Mouse (Mus musculus) heart, adult 8-10 months (tissue): ENCODE data around the gene Gm42957. TPM values are rescaled to one million over a fixed set of nuclear protein-coding genes. Genes with fewer than 3 reads are reported as not detected.
"Not testable (repeated sequence)": the region's sequence is repeated elsewhere in the genome, so short reads cannot be mapped to it uniquely, and the experiment has no call there.

Source experiments
- DNase-seq: peaks from one replicate; pipeline ENCODE4 v3.0.0; 2022; ENCODE audit warnings: low spot score
- total RNA-seq, 4 experiments: library from RNA; stranded (reverse); gene quantifications; 2 replicates each; pipeline ENCODE4 v1.2.4; 2022

The Gm42957 gene
- total RNA-seq = under 1 TPM in 2 of 4 experiments, not detected in 2; 0.11 to 0.25 TPM

DNA sequence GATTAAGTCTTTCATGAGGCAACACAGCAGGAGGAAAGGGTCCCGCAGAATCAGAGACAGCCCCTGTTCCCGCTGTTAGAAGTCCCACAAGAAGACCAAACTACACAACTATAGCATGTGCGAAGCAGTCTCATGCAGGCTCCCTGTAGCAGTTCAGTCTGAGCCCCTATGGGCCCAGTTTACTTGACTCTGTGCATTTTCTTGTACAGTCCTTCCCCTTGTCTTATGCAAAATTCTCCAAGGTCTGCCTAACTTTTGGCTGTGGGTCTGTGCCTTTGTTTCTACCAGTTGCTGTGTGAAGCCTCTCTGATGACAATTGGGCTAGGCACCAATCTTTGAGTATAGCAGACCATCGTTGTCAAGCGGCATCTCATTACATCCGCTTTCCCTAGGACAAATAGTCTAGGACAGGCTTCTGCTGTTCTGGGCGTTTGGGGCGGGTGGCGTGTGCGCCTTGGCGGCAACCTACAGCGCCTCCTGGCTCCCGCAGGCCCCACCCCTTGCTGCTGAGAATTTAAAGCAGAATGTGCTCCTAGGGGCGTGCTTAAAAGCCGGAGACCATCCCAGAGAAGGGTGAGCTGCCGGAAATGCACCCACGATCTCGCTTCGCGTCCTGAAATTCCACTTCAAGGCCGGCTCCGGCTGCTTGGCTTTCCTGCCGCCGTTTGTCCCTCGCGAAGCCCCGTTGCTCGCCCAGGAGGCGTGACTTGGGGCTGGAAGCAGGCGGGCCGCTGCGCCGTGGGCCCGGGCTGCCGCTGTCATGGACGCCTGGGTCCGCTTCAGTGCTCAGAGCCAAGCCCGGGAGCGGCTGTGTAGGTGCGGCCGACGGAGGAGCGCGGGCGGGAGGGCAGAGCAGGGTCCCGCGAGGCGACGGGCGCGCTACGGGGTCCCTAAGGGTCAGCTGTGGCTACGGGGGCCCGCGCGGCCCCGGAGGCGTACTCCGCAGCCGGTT lies at the start of gene Gm42957, which contains the start of gene Pex11b:
Gm42957 (plus strand) TSS at position 547 of the 952 bp plus-strand sequence.
Pex11b (plus strand) TSS at position 449 of the 952 bp plus-strand sequence.
- DNase-seq = peak; percentile 91

DNA sequence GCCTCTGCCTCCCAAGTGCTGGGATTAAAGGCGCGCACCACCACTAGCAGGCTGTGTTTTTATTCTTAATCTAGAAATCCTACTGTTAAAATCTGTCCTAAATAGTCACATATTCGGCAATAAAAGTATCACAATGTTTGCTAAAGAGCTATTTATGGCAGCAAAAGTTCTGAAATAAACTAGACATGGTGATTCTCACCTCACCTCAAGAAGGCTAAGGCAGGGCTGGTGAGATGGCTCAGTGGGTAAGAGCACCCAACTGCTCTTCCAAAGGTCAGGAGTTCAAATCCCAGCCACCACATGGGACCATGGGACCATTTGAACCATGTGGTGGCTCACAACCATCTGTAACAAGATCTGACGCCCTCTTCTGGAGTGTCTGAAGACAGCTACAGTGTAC lies 44.6 kb upstream of the Gm42957 start:
- DNase-seq = no peak

DNA sequence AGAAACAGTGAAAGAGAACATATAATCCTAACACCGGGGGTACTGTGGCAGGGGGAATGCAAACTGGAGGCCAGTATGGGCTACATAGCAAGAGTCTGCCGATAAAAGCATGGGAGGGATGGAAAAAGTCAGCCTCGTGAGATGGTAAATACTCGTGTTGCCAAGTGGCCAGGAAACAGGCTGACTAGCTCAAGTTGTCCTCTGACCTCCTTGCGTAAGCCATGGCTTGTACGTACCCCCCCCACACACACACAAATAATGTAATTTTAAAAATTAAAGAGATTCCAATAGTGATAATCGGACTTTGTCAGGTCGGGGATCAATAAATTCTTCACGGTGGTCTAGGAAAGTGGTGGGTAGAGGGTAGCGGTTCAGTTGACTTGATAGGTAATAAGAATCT lies 41.9 kb upstream of the Gm42957 start:
- peak; percentile 28 for DNase-seq

DNA sequence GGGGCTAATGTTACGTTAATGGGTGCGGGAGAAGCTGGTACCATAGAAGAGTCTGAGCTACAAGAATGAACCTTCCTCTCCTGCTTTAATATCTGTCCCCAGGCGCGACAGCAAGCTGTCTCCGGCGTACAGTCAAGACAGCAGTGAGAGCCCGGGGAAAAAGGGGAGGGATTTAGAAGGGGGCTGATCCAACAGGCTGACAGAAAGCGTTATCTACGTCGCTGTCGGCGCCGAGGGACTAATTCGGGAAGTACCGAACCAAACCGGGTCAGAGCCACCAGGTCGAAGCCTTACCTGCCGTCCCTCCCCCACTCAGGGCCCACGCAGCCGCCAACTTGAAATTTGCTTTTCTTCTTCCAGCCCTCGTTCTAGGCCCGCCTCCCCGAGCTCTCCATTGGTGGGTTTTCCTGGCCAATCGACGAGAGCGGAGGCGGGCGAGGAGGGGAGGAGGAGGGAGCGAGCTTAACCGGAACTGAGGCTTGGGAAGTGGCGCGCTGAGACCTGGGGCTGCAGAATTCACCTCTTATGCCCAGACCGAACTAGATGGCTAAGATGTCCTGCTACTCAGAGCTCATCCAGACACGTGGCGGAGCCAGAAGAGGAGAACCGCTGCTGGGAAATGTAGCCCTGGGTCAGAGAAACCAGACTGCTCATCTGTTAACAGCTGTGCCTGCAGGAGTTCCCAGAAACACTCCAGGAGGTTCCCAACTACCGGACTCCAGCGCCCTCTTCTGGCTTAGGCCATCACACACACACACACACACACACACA lies 41.3 kb upstream of the Gm42957 start, which contains the start of gene Polr3gl:
Polr3gl (minus strand) TSS at position 392 of the 771 bp plus-strand sequence.
- peak; percentile 94 for DNase-seq

DNA sequence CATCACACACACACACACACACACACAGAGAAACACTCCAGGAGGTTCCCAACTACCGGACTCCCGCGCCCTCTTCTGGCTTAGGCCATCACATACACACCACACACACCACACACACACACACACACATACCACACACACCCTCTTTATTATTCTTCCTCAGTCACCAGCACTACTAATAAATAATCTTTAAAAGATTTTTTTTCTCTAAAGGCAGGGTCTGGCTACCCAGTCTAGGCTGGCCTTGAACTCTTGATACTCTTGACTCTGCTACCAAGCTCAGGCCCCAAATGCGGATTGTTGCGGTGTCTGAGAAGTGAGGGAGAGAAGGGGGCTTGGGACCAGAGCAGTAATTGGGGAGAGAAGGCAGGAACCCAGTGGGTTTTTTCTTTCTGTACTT lies 40.4 kb upstream of the Gm42957 start:
- no peak for DNase-seq

DNA sequence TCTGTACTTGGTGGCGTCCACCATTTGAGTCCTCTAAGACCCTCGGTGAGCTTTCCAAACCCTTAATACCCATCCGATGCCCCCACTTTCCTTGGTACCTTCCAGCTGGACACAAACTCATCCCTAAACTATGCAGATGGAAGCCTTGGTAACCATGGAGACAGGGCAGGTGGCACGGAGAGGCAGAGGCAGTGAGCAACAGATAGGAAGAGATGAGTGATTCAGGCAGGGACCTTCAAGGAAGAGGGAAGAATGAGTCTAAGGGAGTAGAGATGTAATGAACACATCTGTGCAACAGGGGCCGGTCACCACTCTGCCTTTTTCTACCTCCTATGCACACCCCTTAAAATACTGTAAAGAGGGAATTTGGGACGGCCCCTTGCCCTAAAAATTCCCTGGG lies 39.6 kb upstream of the Gm42957 start:
- DNase-seq = no peak

DNA sequence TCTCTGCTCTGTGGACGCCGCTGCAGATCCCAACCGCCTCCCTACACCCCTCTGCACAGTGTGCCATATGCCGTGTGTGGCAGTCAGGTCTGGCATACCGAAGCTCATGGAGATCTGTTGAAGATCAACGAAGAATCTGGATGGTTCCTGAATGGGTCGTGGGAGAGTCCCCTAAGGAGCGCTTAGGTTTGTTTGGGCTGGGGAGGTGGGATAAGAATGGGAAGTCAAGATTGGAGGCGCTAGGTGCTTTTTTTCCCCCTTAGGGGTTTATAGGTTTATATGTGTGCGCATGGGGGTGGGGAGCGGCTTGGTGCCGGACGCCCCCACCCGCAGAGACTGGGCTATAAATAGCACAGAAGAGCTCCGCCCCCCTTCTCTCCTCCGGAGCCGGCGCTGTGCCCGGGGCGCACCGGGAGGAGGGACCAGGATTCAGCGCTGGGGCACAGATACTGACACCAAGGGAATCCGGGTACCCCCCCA lies 39.0 kb upstream of the Gm42957 start, which contains the start of gene Ankrd34a:
Ankrd34a (plus strand) TSS at position 409 of the 480 bp plus-strand sequence.
- DNase-seq = peak; percentile 50

DNA sequence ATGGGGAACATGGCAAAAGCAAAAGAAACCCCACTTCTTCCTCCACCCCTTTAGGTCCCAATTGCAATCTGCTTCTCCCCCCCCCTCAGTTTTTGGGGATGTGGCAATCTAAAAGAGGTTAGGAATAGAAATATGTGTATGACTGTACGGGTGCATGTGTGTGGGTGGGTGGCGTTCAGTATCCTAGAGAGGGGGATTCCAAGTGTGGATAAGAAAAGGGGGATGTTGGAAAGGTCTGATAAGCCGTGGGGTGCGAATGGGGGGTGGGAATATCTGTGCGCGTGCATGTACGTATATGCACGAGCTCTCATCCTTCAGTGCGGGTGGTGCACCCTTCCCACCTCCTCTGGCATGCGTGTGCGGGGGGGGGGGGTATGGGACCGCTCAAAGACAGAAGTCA lies 38.4 kb upstream of the Gm42957 start:
- DNase-seq = no peak

DNA sequence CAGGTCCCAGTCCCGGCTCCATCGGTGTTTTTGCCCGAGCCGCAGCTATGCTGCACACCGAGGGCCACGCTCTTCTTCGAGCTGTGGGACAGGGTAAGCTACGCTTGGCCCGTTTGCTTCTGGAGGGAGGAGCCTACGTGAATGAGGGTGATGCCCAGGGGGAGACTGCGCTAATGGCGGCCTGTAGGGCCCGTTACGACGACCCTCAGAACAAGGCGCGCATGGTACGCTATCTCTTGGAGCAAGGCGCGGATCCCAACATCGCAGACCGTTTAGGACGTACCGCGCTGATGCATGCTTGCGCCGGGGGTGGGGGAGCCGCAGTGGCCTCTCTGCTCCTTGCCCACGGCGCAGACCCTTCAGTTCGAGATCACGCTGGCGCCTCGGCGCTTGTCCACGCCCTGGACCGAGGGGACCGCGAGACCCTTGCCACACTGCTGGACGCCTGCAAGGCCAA lies 37.8 kb upstream of the Gm42957 start:
- no peak for DNase-seq

DNA sequence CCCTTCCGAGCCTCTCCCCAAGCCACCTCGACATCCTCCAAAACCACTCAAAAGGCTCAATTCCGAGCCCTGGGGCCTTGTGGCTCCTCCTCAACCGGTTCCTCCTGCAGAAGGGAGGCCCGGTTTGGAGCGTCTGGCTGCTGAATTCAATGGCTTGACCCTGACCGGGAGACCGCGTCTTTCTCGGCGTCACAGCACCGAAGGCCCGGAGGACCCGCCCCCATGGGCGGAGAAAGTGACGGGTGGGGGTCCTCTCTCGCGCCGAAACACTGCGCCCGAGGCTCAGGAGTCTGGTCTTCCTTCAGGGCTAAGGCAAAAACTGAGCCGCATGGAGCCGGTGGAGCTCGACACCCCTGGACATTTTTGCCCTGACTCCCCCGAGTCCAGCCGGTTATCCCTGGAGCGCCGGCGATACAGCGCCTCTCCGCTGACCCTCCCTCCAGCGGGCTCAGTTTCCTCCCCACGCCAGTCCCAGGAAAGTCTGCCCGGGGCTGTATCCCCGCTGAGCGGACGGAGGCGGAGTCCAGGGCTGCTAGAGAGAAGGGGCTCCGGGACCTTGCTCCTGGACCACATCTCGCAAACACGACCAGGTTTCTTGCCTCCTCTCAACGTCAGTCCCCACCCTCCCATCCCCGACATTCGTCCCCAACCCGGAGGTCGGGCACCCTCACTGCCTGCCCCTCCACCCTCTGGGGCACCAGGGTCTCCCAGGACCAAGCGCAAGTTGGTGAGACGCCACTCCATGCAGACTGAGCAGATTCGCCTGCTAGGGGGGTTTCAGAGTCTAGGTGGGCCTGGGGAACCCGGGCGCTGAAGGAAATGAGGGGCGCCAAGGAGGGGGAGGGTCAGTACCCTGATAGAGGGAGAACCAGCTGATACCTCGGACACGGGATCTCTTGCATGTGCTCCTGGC lies 36.9 kb upstream of the Gm42957 start:
- DNase-seq = peak; percentile 84

DNA sequence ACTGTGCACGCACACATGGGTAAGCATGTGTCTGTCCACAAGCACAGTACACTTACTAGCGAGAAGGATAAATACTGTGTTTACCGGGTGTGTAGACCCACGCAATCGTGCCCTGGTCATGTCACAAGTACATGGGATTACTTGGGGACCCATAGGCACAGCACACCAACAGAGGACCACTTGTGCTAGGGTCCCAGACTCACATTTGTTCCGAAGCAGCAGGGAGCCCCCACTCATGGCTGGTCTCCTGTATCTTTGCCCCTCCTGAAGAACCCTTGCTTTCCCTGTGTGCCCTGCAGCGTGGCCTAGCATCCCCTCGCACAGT lies 36.2 kb upstream of the Gm42957 start:
- DNase-seq = no peak

DNA sequence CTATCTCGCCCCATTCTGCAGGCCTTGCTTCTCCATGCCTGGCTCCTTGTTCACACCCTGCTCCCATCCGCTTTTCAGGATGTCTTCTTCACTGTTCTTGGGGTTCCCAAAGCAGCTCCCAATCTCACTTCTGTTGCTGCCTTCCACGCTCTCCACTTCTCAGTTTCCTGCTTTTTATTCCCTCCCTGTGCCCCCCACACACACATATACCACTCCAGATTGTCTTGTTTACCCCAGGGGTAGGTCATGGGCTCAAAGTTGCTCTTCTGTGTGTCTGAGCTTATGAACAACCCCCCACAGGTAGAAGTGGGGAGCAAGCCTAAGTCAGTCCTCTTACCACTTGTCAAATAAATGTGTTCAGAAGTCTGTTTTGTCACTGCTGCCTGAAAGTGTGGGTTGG lies 35.9 kb upstream of the Gm42957 start:
- DNase-seq = no peak

DNA sequence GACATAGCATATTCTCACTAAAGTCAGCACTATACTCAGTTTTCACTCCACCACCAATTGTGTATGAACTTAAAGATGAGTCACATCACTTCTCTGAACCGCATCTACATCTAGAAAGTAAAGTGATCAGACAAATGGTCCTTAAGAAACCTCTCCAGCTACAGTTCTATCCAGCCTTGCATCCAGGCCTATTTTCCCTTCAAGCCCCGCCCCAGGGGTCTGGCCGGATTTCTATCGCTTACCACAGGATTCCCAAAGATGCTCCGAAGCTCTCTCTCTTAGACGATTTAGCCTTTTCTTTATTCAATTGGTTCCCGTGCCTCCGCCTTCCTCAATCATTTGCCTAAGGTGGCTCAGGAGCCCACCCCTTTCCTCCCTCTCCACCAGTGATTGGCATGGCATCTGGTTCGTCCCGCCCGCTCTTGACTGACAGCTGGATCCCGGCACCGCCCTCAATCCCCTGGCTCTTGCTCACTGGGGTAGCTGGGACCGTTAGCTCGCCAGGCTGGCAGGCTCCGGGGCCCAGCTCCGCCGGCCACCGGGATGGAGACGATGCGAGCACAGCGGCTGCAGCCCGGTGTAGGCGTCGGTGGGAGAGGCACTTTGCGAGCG lies 34.5 kb upstream of the Gm42957 start, which contains the start of gene Lix1l:
Lix1l (plus strand) TSS at position 511 of the 612 bp plus-strand sequence.
- DNase-seq = peak; percentile 96

DNA sequence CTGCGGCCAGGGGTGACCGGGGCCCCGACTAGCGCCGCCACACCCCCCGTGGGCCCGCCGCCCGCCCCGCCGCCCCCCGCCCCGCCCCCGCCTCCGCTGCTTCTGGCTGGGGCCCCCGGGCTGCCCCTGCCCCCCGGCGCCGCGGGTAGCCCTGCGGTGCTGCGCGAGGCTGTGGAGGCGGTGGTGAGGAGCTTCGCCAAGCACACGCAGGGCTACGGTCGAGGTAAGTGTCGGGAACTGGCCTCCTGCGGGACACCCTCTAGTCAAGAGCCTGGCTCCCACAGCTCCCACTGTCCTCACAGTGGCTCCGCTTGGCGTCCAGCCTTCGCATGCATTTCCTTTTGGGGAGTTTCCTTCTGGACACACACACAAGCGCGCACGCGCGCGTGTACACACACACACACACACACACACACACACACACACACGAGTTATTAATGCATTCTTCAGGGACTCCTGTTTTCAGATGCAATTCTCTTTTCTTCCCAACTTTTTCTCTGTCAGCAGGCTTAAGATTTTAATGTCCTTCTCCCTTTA lies 34.0 kb upstream of the Gm42957 start:
- peak; percentile 88 for DNase-seq

DNA sequence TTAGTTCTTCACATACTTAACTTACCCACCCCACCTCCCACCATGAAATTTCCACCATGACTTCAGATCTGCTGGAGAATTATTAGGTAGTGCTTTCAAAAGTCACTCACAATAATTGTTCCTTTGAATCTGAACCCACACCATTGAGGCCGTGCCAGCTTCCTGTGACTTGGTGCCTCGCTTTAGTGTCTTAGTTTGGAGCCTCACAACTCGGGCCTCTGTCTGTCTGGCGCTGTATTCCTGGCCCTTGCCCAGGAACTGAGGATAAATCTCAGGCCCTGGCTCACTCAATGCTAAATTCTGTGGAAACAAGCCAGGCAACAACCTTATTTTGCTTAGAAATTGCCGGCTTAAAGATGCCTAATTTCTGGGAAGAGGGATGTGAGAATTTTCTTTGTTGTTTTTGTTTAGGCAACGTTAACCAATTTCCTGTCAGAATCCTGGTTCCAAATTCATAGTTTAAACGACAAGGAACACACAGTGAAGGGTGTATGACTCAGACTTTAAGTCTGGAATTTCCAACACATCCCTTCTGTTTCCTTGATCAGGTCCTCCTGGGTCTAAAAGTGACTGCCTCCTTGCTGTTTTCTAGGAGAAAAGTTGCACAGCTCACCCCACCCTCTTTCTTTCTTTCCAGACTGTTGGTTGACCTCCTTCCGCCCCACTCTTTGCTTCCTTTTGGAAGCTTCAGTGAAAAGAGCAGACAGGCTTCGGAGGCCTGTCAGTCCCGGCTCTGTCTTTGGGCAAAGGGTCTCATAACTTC lies 33.2 kb upstream of the Gm42957 start:
- peak; percentile 55 for DNase-seq

DNA sequence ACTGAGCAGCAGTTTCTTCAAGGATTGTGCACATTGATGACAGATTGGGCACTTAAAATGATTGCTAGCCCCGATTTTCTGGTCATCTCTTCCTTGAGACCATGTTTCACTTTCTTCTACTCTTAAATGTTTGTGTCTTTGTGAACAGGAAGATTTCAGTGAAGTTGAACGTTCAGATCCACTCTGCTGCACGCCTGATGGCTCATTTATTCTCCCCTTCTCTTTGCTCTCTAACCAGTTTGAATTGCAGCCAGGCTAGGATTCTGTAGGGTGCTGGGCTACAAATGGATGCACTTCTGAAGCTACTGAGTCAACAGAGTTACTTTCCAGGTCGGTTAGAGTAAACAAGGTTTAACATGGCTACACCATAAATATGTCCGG lies 32.6 kb upstream of the Gm42957 start:
- no peak for DNase-seq

DNA sequence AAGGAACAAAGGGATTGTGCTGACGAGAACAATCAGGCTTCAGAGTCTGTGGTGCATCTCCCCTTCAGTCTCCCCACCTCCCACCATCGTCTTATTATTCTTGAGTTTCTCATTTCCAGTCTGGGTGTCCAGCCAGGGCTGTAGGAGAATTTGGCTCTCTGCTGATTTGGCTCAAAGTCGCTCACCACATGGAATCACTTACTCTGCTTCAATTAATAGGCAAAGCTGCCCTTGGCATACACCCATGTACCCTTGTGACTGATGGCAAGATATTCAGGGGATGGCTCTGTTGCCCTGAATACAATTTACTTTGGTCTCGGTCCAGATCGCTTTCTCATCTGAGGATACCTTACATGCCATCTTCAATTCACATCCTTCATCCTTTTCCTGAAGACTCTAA lies 32.0 kb upstream of the Gm42957 start:
- DNase-seq = no peak

DNA sequence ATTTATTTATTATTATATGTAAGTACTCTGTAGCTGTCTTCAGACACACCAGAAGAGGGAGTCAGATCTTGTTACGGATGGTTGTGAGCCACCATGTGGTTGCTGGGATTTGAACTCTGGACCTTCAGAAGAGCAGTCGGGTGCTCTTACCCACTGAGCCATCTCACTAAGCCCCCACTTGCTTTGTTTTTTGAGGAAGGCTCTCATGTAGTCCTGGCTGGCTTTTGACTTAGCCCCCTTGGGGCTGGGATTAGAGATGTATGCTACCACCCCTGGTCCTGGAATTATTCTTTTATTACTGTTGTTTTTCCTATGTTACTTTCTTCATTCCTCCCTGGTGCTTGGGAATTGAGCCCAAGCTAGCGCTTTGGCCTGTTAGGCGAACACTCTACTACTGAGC lies 29.3 kb upstream of the Gm42957 start:
- not testable (repeated sequence) for DNase-seq

DNA sequence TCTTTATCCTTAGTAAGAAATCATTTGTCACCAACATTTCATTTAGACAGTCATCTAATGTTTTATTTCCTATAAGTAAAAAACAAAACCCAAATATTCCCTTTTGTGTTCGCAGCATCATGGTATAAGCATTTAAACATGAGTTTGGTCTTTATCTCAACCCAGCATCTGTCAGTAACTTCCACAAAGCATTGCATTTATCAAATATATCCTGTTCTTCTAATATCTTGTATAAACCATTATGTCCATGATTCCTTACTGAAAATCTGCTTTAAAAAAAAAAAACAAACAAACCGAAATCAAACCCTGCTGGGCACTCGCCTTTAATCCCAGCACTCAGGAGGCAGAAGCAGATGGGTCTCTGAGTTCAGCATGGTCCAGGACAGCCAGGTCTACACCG lies 28.7 kb upstream of the Gm42957 start:
- DNase-seq = no peak

DNA sequence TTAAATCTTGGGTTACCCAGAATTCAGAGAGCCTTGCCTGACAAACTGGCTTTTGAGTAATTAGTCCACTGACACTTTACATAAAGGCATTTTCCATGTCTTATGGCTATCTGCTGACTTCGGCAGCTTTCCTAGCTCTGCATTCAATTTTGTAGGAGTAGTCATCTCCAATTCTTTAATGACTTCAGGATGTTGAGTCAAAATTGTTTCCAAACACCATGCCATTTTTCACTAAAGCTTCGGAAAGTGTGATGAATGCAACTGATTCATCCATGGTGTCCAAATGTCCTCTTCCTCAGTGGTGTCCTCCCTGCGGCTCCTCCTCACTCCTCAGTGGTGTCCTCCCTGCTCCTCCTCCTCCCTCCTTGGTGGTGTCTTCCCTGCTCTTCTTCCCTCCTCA lies 17.3 kb upstream of the Gm42957 start:
- no peak for DNase-seq
